In genomic region chr4:57812075-57812474, GRCm38 (mm10) we compare ENCODE assay signal across 12 mouse cellular contexts.
DNase-seq lines count a peak whose midpoint lies in the region; ATAC-seq and TF ChIP-seq lines count a peak whose summit lies in the region.
"Had no signal": no experiment of that assay in that cellular context is flagged by ENCODE, and none has a peak within 500 bp of the region (broad histone marks: within the 10 kb centered on the region; RNA-seq: fewer than 3 reads in every experiment).

No protein-coding gene starts in this region.

- H3K4me3 ChIP-seq in heart, embryonic 16.5 days (ENCODE audit: low read length) = no peak overlapping the region
- no peak overlapping the region for H3K4me3 ChIP-seq in embryonic facial prominence, embryonic 12.5 days
- H3K4me3 ChIP-seq in liver, postnatal 0 days (ENCODE audit: low read depth, low read length) = no peak overlapping the region
- H3K4me3 ChIP-seq: hindbrain, embryonic 15.5 days; left cerebral cortex, adult 2 months; midbrain, embryonic 12.5 days; neural tube, embryonic 15.5 days had no signal

- no peak overlapping the region for H3K9ac ChIP-seq in heart, embryonic 16.5 days (ENCODE audit: low read length)
- no peak overlapping the region for H3K9ac ChIP-seq in embryonic facial prominence, embryonic 12.5 days
- no peak overlapping the region for H3K9ac ChIP-seq in liver, postnatal 0 days (replicated peaks)
- H3K9ac ChIP-seq: hindbrain, embryonic 15.5 days; midbrain, embryonic 12.5 days; neural tube, embryonic 15.5 days had no signal

- no peak for TF ChIP-seq CTCF in liver, postnatal 0 days (IDR thresholded peaks at IDR 0.05; ENCODE audit: low read depth)

- ATAC-seq in heart, embryonic 16.5 days (replicated peaks; ENCODE audit: extremely low read depth, insufficient read depth, low FRiP score) = no peak
- no peak for ATAC-seq in embryonic facial prominence, embryonic 12.5 days (ENCODE audit: insufficient number of reproducible peaks, insufficient read depth, low FRiP score, low TSS enrichment)
- ATAC-seq in liver, postnatal 0 days = no peak

- no peak overlapping the region for H3K4me2 ChIP-seq in heart, embryonic 16.5 days (ENCODE audit: low read depth, low read length)
- no peak overlapping the region for H3K4me2 ChIP-seq in embryonic facial prominence, embryonic 12.5 days (replicated peaks)
- no peak overlapping the region for H3K4me2 ChIP-seq in liver, postnatal 0 days (ENCODE audit: low read depth, low read length)
- H3K4me2 ChIP-seq: hindbrain, embryonic 15.5 days; midbrain, embryonic 12.5 days; neural tube, embryonic 15.5 days had no signal

- no peaks in the 10 kb centered on the region for H3K27me3 ChIP-seq in heart, embryonic 16.5 days (ENCODE audit: control insufficient read depth, insufficient read depth, low read length)
- H3K27me3 ChIP-seq in embryonic facial prominence, embryonic 12.5 days = no peaks in the 10 kb centered on the region
- no peaks in the 10 kb centered on the region for H3K27me3 ChIP-seq in liver, postnatal 0 days (ENCODE audit: insufficient read depth, low read length)
- H3K27me3 ChIP-seq: hindbrain, embryonic 15.5 days; midbrain, embryonic 12.5 days; neural tube, embryonic 15.5 days had no signal

- no peak for TF ChIP-seq EP300 in liver, postnatal 0 days (IDR thresholded peaks at IDR 0.05; ENCODE audit: low read depth)

- WGBS in heart, embryonic 16.5 days = 75% methylated on average over 1 of the region's 1 CpGs
- 88% methylated on average over 1 of the region's 1 CpGs for WGBS in embryonic facial prominence, embryonic 12.5 days
- WGBS in liver, postnatal 0 days (ENCODE audit: insufficient replicate concordance) = 77% methylated on average over 1 of the region's 1 CpGs

- peaks cover 29% of the 10 kb centered on the region for H3K4me1 ChIP-seq in heart, embryonic 16.5 days (ENCODE audit: control insufficient read depth, insufficient read depth, low read length)
- 0 out of 2 replicates have a peak, but pooled peaks cover 6% of the 10 kb centered on the region for H3K4me1 ChIP-seq in embryonic facial prominence, embryonic 12.5 days
- H3K4me1 ChIP-seq in liver, postnatal 0 days (ENCODE audit: insufficient read depth) = peaks cover 5% of the 10 kb centered on the region
- H3K4me1 ChIP-seq: hindbrain, embryonic 15.5 days; midbrain, embryonic 12.5 days; neural tube, embryonic 15.5 days had no signal

- H3K36me3 ChIP-seq in heart, embryonic 16.5 days (ENCODE audit: control insufficient read depth, insufficient read depth) = no peaks in the 10 kb centered on the region
- no peaks in the 10 kb centered on the region for H3K36me3 ChIP-seq in embryonic facial prominence, embryonic 12.5 days
- H3K36me3 ChIP-seq in liver, postnatal 0 days (replicated peaks; ENCODE audit: insufficient read depth, low read length) = no peaks in the 10 kb centered on the region
- H3K36me3 ChIP-seq: hindbrain, embryonic 15.5 days; midbrain, embryonic 12.5 days; neural tube, embryonic 15.5 days had no signal

- no peaks in the 10 kb centered on the region for H3K9me3 ChIP-seq in heart, embryonic 16.5 days (replicated peaks; ENCODE audit: control insufficient read depth, low read length)
- 0 out of 2 replicates have a peak, but pooled peaks cover 3% of the 10 kb centered on the region for H3K9me3 ChIP-seq in embryonic facial prominence, embryonic 12.5 days
- no peaks in the 10 kb centered on the region for H3K9me3 ChIP-seq in liver, postnatal 0 days (ENCODE audit: low read length)
- H3K9me3 ChIP-seq: hindbrain, embryonic 15.5 days; midbrain, embryonic 12.5 days; neural tube, embryonic 15.5 days had no signal

- intact Hi-C loops in heart, postnatal 25 days (cut with DNase I) = loop anchor here (5.0 kb wide), 1 partner anchor 35 kb away; no protein-coding TSS in a partner anchor

- H3K27ac ChIP-seq in heart, embryonic 16.5 days (ENCODE audit: low read length) = peak overlapping the region; percentile 94
- peak overlapping the region; percentile 54; the same call in 1 of the 2 replicates for H3K27ac ChIP-seq in embryonic facial prominence, embryonic 12.5 days
- H3K27ac ChIP-seq in liver, postnatal 0 days (ENCODE audit: low read depth) = peak overlapping the region; percentile 72; the same call in 1 of the 2 replicates
- H3K27ac ChIP-seq: midbrain, embryonic 12.5 days; neural tube, embryonic 15.5 days had no signal

- no peak for DNase-seq in heart, postnatal 25 days (ENCODE audit: low spot score)
- peak; percentile 16 to 19 for DNase-seq in B cell, adult 2 months
- DNase-seq in liver, postnatal 0 days = no peak
- no peak for DNase-seq in layer of hippocampus, adult 9-11 months
- DNase-seq in adrenal gland, postnatal 4 days (ENCODE audit: low spot score in 2 of 2) = no peak
- no peak for DNase-seq in adrenal gland, postnatal 14 days

Comparison
In these comparisons a context has a peak if more than half of its experiments do, and no peak if none do; other contexts are left out.
1. DNase-seq: peak in B cell, adult 2 months (2 of 2); none in heart, postnatal 25 days (single experiment), liver, postnatal 0 days (single experiment), layer of hippocampus, adult 9-11 months (single experiment), adrenal gland, postnatal 4 days (0 of 2) and adrenal gland, postnatal 14 days (single experiment).
2. Peak in every context shown above with its lines, with median percentiles within 50 percentile points of each other: H3K27ac ChIP-seq.